Mouse (Mus musculus) forebrain, postnatal 0 days (tissue): Measurements from ENCODE around the gene Rtl8c. TPM values are rescaled to one million over a fixed set of nuclear protein-coding genes. Genes with fewer than 3 reads are reported as not detected.
"Not testable (repeated sequence)": the region's sequence is repeated elsewhere in the genome, so short reads cannot be mapped to it uniquely, and the experiment has no call there.

Experiments
- ATAC-seq: fragments of 200-750 bp; cut with Nextera tagmentation; 2 replicates; pipeline ENCODE4 v1.8.0; 2017; ENCODE audit warnings: mild to moderate bottlenecking, moderate library complexity
- DNase-seq: peaks from one replicate; pipeline ENCODE4 v3.0.0-alpha.2; 2015
- H3K27ac ChIP-seq: fragments of 300-500 bp; sonication (generic); 2 replicates; pipeline ENCODE4 v1.5.1; 2014; ENCODE audit warnings: low read depth, mild to moderate bottlenecking, antibody characterized with exemption, low read length, moderate library complexity, mixed read lengths
- H3K27me3 ChIP-seq: fragments of 300-500 bp; sonication (generic); 2 replicates; pipeline ENCODE4 v1.6.1; 2014; ENCODE audit warnings: mild to moderate bottlenecking, low read length, mixed read lengths; ENCODE audit not compliant: insufficient read depth
- H3K36me3 ChIP-seq: fragments of 300-500 bp; sonication (generic); 2 replicates; pipeline ENCODE4 v1.6.1; 2014; ENCODE audit warnings: mild to moderate bottlenecking, moderate library complexity; ENCODE audit not compliant: insufficient read depth
- H3K4me1 ChIP-seq: fragments of 300-500 bp; sonication (generic); 2 replicates; pipeline ENCODE4 v1.6.1; 2014; ENCODE audit warnings: antibody characterized with exemption; ENCODE audit not compliant: insufficient read depth
- H3K4me2 ChIP-seq: fragments of 300-500 bp; sonication (generic); 2 replicates; pipeline ENCODE4 v1.6.1; 2014; ENCODE audit warnings: low read depth, mild to moderate bottlenecking, moderate library complexity
- H3K4me3 ChIP-seq: fragments of 300-500 bp; sonication (generic); 2 replicates; pipeline ENCODE4 v1.5.1; 2014; ENCODE audit warnings: low read depth, low read length, mixed read lengths
- H3K9ac ChIP-seq: fragments of 300-500 bp; sonication (generic); 2 replicates; pipeline ENCODE4 v1.6.1; 2014; ENCODE audit warnings: mild to moderate bottlenecking
- H3K9me3 ChIP-seq: fragments of 300-500 bp; sonication (generic); 2 replicates; pipeline ENCODE4 v1.6.1; 2016; ENCODE audit warnings: low read length
- CTCF ChIP-seq: sonication (generic); IDR thresholded peaks from 2 replicates; pipeline ENCODE4 v1.5.1; 2016; ENCODE audit warnings: antibody characterized with exemption, control low read depth, low read depth
- WGBS: fragments of 180-500 bp; shearing (Covaris S2); extraction: QIAGEN DNeasy Blood & Tissue Kit; methylation state at CpG from one replicate; pipeline ENCODE4 v1.1.7; 2014; 5-methylcytosine and 5-hydroxymethylcytosine counted together
- polyA plus RNA-seq: library from polyadenylated mRNA; unstranded; fragments of >200 nt; fragmentation: Nextera tagmentation; extraction: Ambion mirVana; gene quantifications from 2 replicates; pipeline ENCODE4 v1.2.1, GENCODE M21; 2015
- total RNA-seq: library from RNA; depleted of rRNA; stranded (reverse); fragments of >200 nt; gene quantifications from 2 replicates; pipeline ENCODE4 v1.2.3, GENCODE M21; 2014; rRNA removed

Gene Rtl8c
- total RNA-seq = 81.2 and 86.1 TPM in 2 replicates
- 167 and 183 TPM in 2 replicates for polyA plus RNA-seq

- TF ChIP-seq CTCF = peak; percentile 36; the same call in 1 of the 2 replicates
- peak within 1 kb of the TSS; percentile 79 for H3K27ac ChIP-seq
These were observed at the start of gene Rtl8c for GRCm38 (mm10) chrX:53607242-53608121. Gene Rtl8c, plus strand, starts transcription at chrX:53608032.

GRCm38 (mm10) chrX:53579311-53579710, 28.5 kb upstream of the Rtl8c start:
- no peaks in the 10 kb centered on the region for H3K27me3 ChIP-seq
- H3K9me3 ChIP-seq = no peaks in the 10 kb centered on the region
- H3K4me3 ChIP-seq = no peak overlapping the region
- H3K4me2 ChIP-seq = no peak overlapping the region
- TF ChIP-seq CTCF = no peak
- DNase-seq (no peak), ATAC-seq (no peak)
- no peak overlapping the region for H3K27ac ChIP-seq
- H3K9ac ChIP-seq = no peak overlapping the region
- 56% methylated on average over 1 of the region's 1 CpGs for WGBS
- H3K4me1 ChIP-seq = no peaks in the 10 kb centered on the region
- no peaks in the 10 kb centered on the region for H3K36me3 ChIP-seq

More at GRCm38 (mm10) chrX:53607242-53608121, at the start of gene Rtl8c:
- ATAC-seq (peak; percentile 96), DNase-seq (peak; percentile 83)
- WGBS = 31% methylated on average over 20 of the region's 20 CpGs
- Histone ChIP-seq H3K27me3 (no peaks in the 10 kb centered on the region), H3K4me2 (peak within 1 kb of the TSS; percentile 51), H3K4me3 (peak within 1 kb of the TSS; percentile 45), H3K36me3 (no peaks in the 10 kb centered on the region), H3K9ac (peak within 1 kb of the TSS; percentile 63), H3K9me3 (no peaks in the 10 kb centered on the region), H3K4me1 (no peaks in the 10 kb centered on the region)

GRCm38 (mm10) chrX:53581407-53581806, 26.4 kb upstream of the Rtl8c start:
- not testable (repeated sequence) for H3K9me3 ChIP-seq, H3K27me3 ChIP-seq, H3K4me3 ChIP-seq, H3K27ac ChIP-seq, ATAC-seq, H3K4me2 ChIP-seq, DNase-seq, H3K9ac ChIP-seq, H3K36me3 ChIP-seq, H3K4me1 ChIP-seq
- 91% methylated on average over 2 of the region's 4 CpGs for WGBS

GRCm38 (mm10) chrX:53583404-53583803, 24.4 kb upstream of the Rtl8c start:
- not testable (repeated sequence) for H3K27ac ChIP-seq, H3K27me3 ChIP-seq, H3K4me3 ChIP-seq, H3K4me2 ChIP-seq, H3K4me1 ChIP-seq, DNase-seq, H3K9ac ChIP-seq, H3K9me3 ChIP-seq, H3K36me3 ChIP-seq
- peak; percentile 51 for ATAC-seq
- WGBS = 51% methylated on average over 4 of the region's 4 CpGs

GRCm38 (mm10) chrX:53599993-53600392, 7.8 kb upstream of the Rtl8c start:
- H3K4me1 ChIP-seq, H3K36me3 ChIP-seq, H3K4me2 ChIP-seq, H3K9me3 ChIP-seq, H3K27ac ChIP-seq, H3K4me3 ChIP-seq, H3K27me3 ChIP-seq, H3K9ac ChIP-seq, ATAC-seq: not testable (repeated sequence)
- peak; percentile 47 for TF ChIP-seq CTCF
- WGBS = 17% methylated on average over 1 of the region's 2 CpGs
- peak; percentile 16 for DNase-seq

GRCm38 (mm10) chrX:53606176-53606575, 1.7 kb upstream of the Rtl8c start:
- H3K9me3 ChIP-seq, H3K4me1 ChIP-seq, H3K4me2 ChIP-seq, ATAC-seq, H3K9ac ChIP-seq, DNase-seq, H3K27me3 ChIP-seq, H3K36me3 ChIP-seq, H3K27ac ChIP-seq, H3K4me3 ChIP-seq: not testable (repeated sequence)
- 27% methylated on average over 1 of the region's 1 CpGs for WGBS

GRCm38 (mm10) chrX:53608122-53608813, 436 bp downstream of the Rtl8c start:
- peak; percentile 38 for DNase-seq
- H3K4me3 ChIP-seq = peak overlapping the region; percentile 45
- WGBS = 35% methylated on average over 18 of the region's 18 CpGs
- H3K36me3 ChIP-seq = no peaks in the 10 kb centered on the region
- TF ChIP-seq CTCF = no peak
- peak overlapping the region; percentile 51 for H3K4me2 ChIP-seq
- ATAC-seq = peak; percentile 38
- peak overlapping the region; percentile 63 for H3K9ac ChIP-seq
- peak overlapping the region; percentile 79 for H3K27ac ChIP-seq
- H3K9me3 ChIP-seq = no peaks in the 10 kb centered on the region
- no peaks in the 10 kb centered on the region for H3K27me3 ChIP-seq
- H3K4me1 ChIP-seq = no peaks in the 10 kb centered on the region

GRCm38 (mm10) chrX:53608879-53609278, 1.0 kb downstream of the Rtl8c start, which contains the start of gene Gm14597:
Gene Gm14597, minus strand, starts transcription at chrX:53608979.
- peak within 1 kb of the TSS; percentile 63 for H3K9ac ChIP-seq

More at GRCm38 (mm10) chrX:53608879-53609278, 1.0 kb downstream of the Rtl8c start, which contains the start of gene Gm14597:
- ATAC-seq, H3K36me3 ChIP-seq, H3K9me3 ChIP-seq, DNase-seq, H3K27me3 ChIP-seq, H3K4me1 ChIP-seq: not testable (repeated sequence)
- Histone ChIP-seq H3K27ac (peak within 1 kb of the TSS; percentile 79), H3K4me2 (peak within 1 kb of the TSS; percentile 51), H3K4me3 (peak within 1 kb of the TSS; percentile 45)
- 77% methylated on average over 2 of the region's 4 CpGs for WGBS
